Mouse (Mus musculus): ENCODE data around the gene Spag5. TPM values are rescaled to one million over a fixed set of nuclear protein-coding genes. Genes with fewer than 3 reads are reported as not detected.

Gene Spag5
- 35.7 and 50.9 TPM in 2 replicates for polyA plus RNA-seq (2014; fragmentation: Nextera tagmentation; extraction: Ambion mirVana)

GRCm38 (mm10) chr11:78301357-78302084 lies at the start of gene Spag5:
Spag5 (plus strand) TSS chr11:78301529.
- Histone ChIP-seq H3K4me2 (replicated peaks; ENCODE audit: low read depth, low read length) (peak within 1 kb of the TSS; percentile 56), H3K27ac (ENCODE audit: low read depth, low read length) (peak within 1 kb of the TSS; percentile 69; the same call in 1 of the 2 replicates), H3K9me3 (ENCODE audit: control insufficient read depth, low read length) (no peaks in the 10 kb centered on the region), H3K9ac (ENCODE audit: low read depth, low read length) (peak within 1 kb of the TSS; percentile 71), H3K27me3 (ENCODE audit: control insufficient read depth, insufficient read depth, low read length) (no peaks in the 10 kb centered on the region), H3K36me3 (ENCODE audit: control insufficient read depth, insufficient read depth, low read length) (peaks cover 32% of the 10 kb centered on the region), H3K4me3 (ENCODE audit: low read length) (peak within 1 kb of the TSS; percentile 86), H3K4me1 (ENCODE audit: control insufficient read depth, insufficient read depth, low read length) (peaks cover 4% of the 10 kb centered on the region; the same call in 1 of the 2 replicates)
- peak; percentile 99 for ATAC-seq (ENCODE audit: low FRiP score, low TSS enrichment)
- WGBS = under 1% methylated on average over 49 of the region's 49 CpGs

- Histone ChIP-seq H3K4me1 (ENCODE audit: control insufficient read depth, insufficient read depth, low read length) (no peaks in the 10 kb centered on the region), H3K9ac (ENCODE audit: low read depth, low read length) (no peak overlapping the region), H3K4me3 (ENCODE audit: low read length) (no peak overlapping the region), H3K27me3 (ENCODE audit: control insufficient read depth, insufficient read depth, low read length) (no peaks in the 10 kb centered on the region), H3K36me3 (ENCODE audit: control insufficient read depth, insufficient read depth, low read length) (peaks cover 27% of the 10 kb centered on the region), H3K9me3 (ENCODE audit: control insufficient read depth, low read length) (no peaks in the 10 kb centered on the region), H3K4me2 (replicated peaks; ENCODE audit: low read depth, low read length) (no peak overlapping the region), H3K27ac (ENCODE audit: low read depth, low read length) (no peak overlapping the region)
- no peak for ATAC-seq (ENCODE audit: low FRiP score, low TSS enrichment)
- 100% methylated on average over 1 of the region's 1 CpGs for WGBS
These were observed 44.7 kb upstream of the Spag5 start for GRCm38 (mm10) chr11:78256618-78257017.

- ATAC-seq (ENCODE audit: low FRiP score, low TSS enrichment) = no peak; the same call in 1 of the 2 replicates
- Histone ChIP-seq H3K4me2 (replicated peaks; ENCODE audit: low read depth, low read length) (peak overlapping the region; percentile 69), H3K9ac (ENCODE audit: low read depth, low read length) (no peak overlapping the region), H3K4me3 (ENCODE audit: low read length) (peak overlapping the region; percentile 85), H3K27ac (ENCODE audit: low read depth, low read length) (no peak overlapping the region), H3K36me3 (ENCODE audit: control insufficient read depth, insufficient read depth, low read length) (peaks cover 27% of the 10 kb centered on the region), H3K27me3 (ENCODE audit: control insufficient read depth, insufficient read depth, low read length) (no peaks in the 10 kb centered on the region), H3K9me3 (ENCODE audit: control insufficient read depth, low read length) (no peaks in the 10 kb centered on the region), H3K4me1 (ENCODE audit: control insufficient read depth, insufficient read depth, low read length) (peaks cover 4% of the 10 kb centered on the region; the same call in 1 of the 2 replicates)
- WGBS = 100% methylated on average over 2 of the region's 2 CpGs
These were observed 40.7 kb upstream of the Spag5 start for GRCm38 (mm10) chr11:78260489-78261258.

GRCm38 (mm10) chr11:78261380-78262352 lies 39.7 kb upstream of the Spag5 start, which contains the start of gene 2610507B11Rik:
2610507B11Rik (plus strand) TSS chr11:78261752.
- Histone ChIP-seq H3K9me3 (ENCODE audit: control insufficient read depth, low read length) (no peaks in the 10 kb centered on the region), H3K4me3 (ENCODE audit: low read length) (peak within 1 kb of the TSS; percentile 85), H3K4me2 (replicated peaks; ENCODE audit: low read depth, low read length) (peak within 1 kb of the TSS; percentile 69), H3K4me1 (ENCODE audit: control insufficient read depth, insufficient read depth, low read length) (peaks cover 4% of the 10 kb centered on the region; the same call in 1 of the 2 replicates), H3K9ac (ENCODE audit: low read depth, low read length) (peak within 1 kb of the TSS; percentile 83), H3K27me3 (ENCODE audit: control insufficient read depth, insufficient read depth, low read length) (no peaks in the 10 kb centered on the region), H3K36me3 (ENCODE audit: control insufficient read depth, insufficient read depth, low read length) (peaks cover 37% of the 10 kb centered on the region), H3K27ac (ENCODE audit: low read depth, low read length) (peak within 1 kb of the TSS; percentile 83)
- WGBS = under 1% methylated on average over 100 of the region's 115 CpGs
- ATAC-seq (ENCODE audit: low FRiP score, low TSS enrichment) = peak; percentile 98

GRCm38 (mm10) chr11:78262550-78262949 lies 38.8 kb upstream of the Spag5 start:
- peak overlapping the region; percentile 83; the same call in 1 of the 2 replicates for H3K9ac ChIP-seq (ENCODE audit: low read depth, low read length)
- peak overlapping the region; percentile 69 for H3K4me2 ChIP-seq (replicated peaks; ENCODE audit: low read depth, low read length)
- H3K4me3 ChIP-seq (ENCODE audit: low read length) = peak overlapping the region; percentile 85
- H3K27ac ChIP-seq (ENCODE audit: low read depth, low read length) = 0 out of 2 replicates have a peak overlapping the region, but pooled peaks have one; percentile 83
- H3K9me3 ChIP-seq (ENCODE audit: control insufficient read depth, low read length) = no peaks in the 10 kb centered on the region
- no peak for ATAC-seq (ENCODE audit: low FRiP score, low TSS enrichment)
- H3K36me3 ChIP-seq (ENCODE audit: control insufficient read depth, insufficient read depth, low read length) = peaks cover 46% of the 10 kb centered on the region
- no peaks in the 10 kb centered on the region for H3K27me3 ChIP-seq (ENCODE audit: control insufficient read depth, insufficient read depth, low read length)
- 4% methylated on average over 8 of the region's 8 CpGs for WGBS
- peaks cover 4% of the 10 kb centered on the region; the same call in 1 of the 2 replicates for H3K4me1 ChIP-seq (ENCODE audit: control insufficient read depth, insufficient read depth, low read length)

GRCm38 (mm10) chr11:78265571-78265970 lies 35.8 kb upstream of the Spag5 start:
- Histone ChIP-seq H3K9me3 (ENCODE audit: control insufficient read depth, low read length) (no peaks in the 10 kb centered on the region), H3K27ac (ENCODE audit: low read depth, low read length) (no peak overlapping the region), H3K4me3 (ENCODE audit: low read length) (no peak overlapping the region), H3K27me3 (ENCODE audit: control insufficient read depth, insufficient read depth, low read length) (no peaks in the 10 kb centered on the region), H3K4me2 (replicated peaks; ENCODE audit: low read depth, low read length) (no peak overlapping the region), H3K4me1 (ENCODE audit: control insufficient read depth, insufficient read depth, low read length) (peaks cover 4% of the 10 kb centered on the region; the same call in 1 of the 2 replicates), H3K9ac (ENCODE audit: low read depth, low read length) (no peak overlapping the region), H3K36me3 (ENCODE audit: control insufficient read depth, insufficient read depth, low read length) (peaks cover 75% of the 10 kb centered on the region)
- WGBS = 92% methylated on average over 6 of the region's 6 CpGs
- no peak for ATAC-seq (ENCODE audit: low FRiP score, low TSS enrichment)

- 89% methylated on average over 13 of the region's 13 CpGs for WGBS
- no peaks in the 10 kb centered on the region for H3K4me1 ChIP-seq (ENCODE audit: control insufficient read depth, insufficient read depth, low read length)
- no peak for ATAC-seq (ENCODE audit: low FRiP score, low TSS enrichment)
- H3K9ac ChIP-seq (ENCODE audit: low read depth, low read length) = no peak overlapping the region
- no peaks in the 10 kb centered on the region for H3K27me3 ChIP-seq (ENCODE audit: control insufficient read depth, insufficient read depth, low read length)
- no peak overlapping the region for H3K27ac ChIP-seq (ENCODE audit: low read depth, low read length)
- H3K4me3 ChIP-seq (ENCODE audit: low read length) = no peak overlapping the region
- H3K36me3 ChIP-seq (ENCODE audit: control insufficient read depth, insufficient read depth, low read length) = peaks cover 96% of the 10 kb centered on the region
- no peaks in the 10 kb centered on the region for H3K9me3 ChIP-seq (ENCODE audit: control insufficient read depth, low read length)
- no peak overlapping the region for H3K4me2 ChIP-seq (replicated peaks; ENCODE audit: low read depth, low read length)
These were observed 29.3 kb upstream of the Spag5 start for GRCm38 (mm10) chr11:78271986-78272385.

GRCm38 (mm10) chr11:78275596-78275995 lies 25.7 kb upstream of the Spag5 start:
- H3K4me3 ChIP-seq (ENCODE audit: low read length) = no peak overlapping the region
- no peak overlapping the region for H3K27ac ChIP-seq (ENCODE audit: low read depth, low read length)
- no peak overlapping the region for H3K9ac ChIP-seq (ENCODE audit: low read depth, low read length)
- peaks cover 96% of the 10 kb centered on the region for H3K36me3 ChIP-seq (ENCODE audit: control insufficient read depth, insufficient read depth, low read length)
- 100% methylated on average over 1 of the region's 1 CpGs for WGBS
- H3K9me3 ChIP-seq (ENCODE audit: control insufficient read depth, low read length) = no peaks in the 10 kb centered on the region
- H3K27me3 ChIP-seq (ENCODE audit: control insufficient read depth, insufficient read depth, low read length) = no peaks in the 10 kb centered on the region
- H3K4me2 ChIP-seq (replicated peaks; ENCODE audit: low read depth, low read length) = no peak overlapping the region
- no peaks in the 10 kb centered on the region for H3K4me1 ChIP-seq (ENCODE audit: control insufficient read depth, insufficient read depth, low read length)
- ATAC-seq (ENCODE audit: low FRiP score, low TSS enrichment) = no peak

All from kidney, embryonic 14.5 days (tissue).